Mouse (Mus musculus) WW6 (cell line): ENCODE data around the gene Crlf3.
A peak's percentile ranks its signal among the peaks of the same experiment; 100 is the strongest.

Experiments
- DNase-seq: peaks from one replicate; pipeline ENCODE4 v3.0.0-alpha.2; 2013; ENCODE audit warnings: low read depth, low spot score

The Crlf3 gene

DNA sequence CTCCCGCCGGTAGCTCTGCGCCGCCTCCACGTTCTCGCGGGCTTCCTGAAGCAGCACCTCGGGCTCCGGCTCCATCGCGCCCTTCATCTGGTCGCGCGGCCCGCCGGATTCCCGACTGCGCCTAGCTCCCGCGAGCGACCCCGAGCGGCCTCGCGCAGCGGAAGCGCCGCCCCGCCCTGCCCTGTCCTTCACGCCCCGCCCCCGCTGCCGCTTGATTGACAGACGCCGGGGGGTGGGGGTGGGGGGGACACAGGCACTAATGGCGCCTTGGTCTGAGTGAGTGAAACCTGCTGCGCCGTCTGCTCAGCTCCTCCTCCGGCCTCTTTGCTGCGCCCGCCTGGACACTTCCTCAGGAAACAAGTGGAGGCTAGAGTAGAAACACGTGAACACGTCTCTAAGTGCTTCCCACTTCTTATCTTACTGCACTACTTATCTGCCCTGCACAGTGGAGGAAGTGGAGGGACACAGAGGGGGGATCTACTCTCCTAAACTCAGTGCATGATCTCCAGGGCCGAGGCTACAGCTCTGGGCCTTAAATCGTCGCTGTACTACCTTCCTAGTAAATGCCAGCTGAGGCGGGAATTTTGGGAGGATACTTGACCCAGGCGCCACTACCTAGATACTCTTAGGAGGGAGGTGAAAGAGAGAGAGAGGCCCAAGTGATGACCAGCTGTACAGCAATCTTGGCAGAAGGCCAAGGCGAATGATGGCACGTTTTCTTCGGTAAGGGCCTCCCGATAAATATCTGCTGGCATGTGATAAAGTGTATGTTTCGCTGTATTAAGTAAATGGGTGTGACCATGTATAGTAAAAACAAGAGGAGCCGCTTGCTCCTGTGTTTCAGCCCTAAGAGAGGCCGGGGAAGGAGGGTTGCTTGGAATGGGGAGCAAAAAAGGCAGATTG, at the start of gene Crlf3:
TSS of gene Crlf3 (minus strand) at position 166 of the 903 bp plus-strand sequence.
- peak; percentile 94 for DNase-seq

DNA sequence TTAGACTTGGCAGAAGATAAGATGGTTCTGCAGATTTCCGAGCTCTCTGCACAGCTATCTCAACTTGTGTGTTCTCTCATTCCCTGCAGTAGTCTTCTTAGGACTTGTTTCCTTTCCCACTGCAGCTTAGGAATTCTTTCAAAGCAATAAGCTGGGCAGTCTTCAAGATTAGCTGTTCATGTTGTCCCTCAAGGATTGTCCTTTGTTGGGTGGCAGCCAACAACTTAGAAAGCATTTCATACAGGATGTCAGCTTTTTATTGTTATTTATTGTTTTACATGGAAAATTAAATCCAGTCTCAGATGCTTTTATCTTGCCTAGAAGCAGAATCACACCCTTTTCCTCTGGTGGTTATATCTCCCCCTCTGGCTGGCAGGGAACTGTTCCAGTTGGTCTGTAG, 35.6 kb upstream of the Crlf3 start:
- DNase-seq, result no peak

DNA sequence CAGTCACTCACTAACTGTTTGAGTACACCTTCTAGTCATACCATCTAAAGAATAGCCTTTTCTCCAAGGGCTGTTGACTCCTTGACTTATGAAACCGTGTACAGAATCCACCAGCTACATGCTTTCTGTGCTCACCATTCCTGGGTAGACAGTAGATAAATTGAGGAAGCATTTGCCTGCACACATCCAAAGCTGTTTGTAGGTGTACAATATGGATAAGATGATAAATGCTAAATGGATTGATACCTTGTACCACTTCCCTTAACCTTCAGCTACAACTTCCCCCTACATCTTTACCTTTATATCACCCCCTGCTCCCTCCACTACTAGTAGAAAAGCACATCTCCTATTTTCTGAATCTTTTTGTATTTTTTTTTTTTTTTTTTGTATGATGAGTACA, 23.6 kb upstream of the Crlf3 start:
- no peak for DNase-seq

DNA sequence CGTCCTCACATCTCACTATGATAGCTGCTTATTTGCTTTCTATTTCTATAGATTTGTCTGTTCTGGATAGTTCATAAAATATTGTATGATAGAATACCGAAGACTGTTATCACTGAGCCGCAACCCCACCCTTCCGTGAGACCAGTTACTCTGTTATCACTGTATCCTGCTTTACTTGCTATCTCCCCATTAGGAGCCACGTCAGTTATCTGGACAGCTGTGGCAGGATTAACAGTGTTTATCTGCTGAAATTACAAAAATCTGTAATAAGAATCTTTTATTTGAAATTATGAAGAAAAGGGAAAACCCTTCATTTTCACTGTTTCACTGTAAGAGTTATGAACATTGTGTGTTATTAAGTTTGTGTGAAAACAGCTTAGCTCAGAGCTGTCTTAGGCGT, 20.5 kb upstream of the Crlf3 start:
- no peak for DNase-seq

DNA sequence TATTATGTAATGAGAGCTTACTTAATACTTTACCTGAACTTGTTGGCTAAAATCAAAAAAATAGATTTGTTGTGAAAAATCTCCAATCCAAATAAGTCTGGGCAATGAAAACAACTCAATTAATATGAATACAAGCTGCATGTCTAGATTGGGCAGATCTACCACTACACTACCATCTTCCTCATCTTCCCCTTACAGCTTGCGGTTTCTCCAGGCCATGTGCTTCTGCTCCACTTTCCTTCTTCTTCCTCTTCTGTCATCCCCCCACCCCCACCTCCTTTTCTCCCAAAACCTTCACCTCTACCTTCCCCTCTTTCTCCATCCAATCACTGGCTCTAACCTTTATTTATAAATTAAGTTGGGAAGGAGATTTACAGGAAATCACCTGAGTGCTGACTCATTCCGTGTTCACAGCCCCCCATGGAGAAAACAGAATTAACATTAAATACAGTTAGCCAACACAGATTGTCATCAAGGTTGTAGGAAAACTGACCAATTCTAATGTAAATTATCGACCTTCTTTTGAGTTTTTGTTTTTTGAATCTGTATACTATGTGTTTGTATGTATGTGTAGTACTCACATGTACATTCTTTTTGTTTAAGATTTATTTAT, 17.8 kb upstream of the Crlf3 start:
- DNase-seq, result no peak

DNA sequence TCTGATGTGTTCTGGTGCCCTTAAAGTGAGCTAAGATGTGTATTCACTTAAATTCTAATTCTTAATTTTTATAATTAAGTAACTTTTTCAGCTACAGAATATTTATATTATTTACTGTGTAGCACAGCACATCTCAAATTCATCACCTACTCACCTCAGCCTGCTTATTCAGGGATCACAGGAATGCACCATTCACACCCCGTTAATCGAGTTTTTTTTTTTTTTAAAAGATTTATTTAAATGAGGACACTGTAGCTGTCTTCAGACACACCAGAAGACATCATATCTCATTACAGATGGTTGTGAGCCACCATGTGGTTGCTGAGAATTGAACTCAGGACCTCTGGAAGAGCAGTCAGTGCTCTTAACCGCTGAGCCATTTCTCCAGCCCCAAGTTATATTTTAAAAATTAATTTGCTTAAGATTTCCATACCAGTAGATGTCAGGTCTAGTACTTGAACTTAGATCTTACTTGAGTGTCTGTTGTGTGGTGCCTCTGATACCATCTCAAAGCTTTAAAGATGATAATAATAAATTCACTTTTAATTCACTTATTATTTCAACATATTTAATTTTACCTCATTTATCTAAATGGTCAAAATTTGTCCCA, 9.9 kb upstream of the Crlf3 start:
- DNase-seq, result no peak

DNA sequence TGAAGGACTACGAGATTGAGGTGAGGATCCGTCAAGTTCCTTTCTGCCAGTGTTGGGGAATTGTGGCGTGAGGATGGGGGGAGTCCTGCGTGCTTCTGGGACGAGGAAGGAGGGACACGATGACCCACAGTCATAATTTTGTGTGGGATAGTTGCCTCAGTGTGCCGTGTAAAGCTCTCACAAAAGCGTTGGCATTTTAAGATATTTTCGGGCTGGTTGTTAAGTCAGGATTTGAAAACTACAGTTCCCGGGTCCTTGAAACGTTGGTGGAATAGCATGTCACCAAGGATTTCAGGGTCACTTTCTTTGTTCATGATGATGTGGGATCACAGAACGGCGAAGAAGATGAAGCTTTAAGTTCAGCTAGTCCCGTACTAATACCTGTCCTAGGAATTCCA, 9.0 kb upstream of the Crlf3 start:
- DNase-seq, result no peak

DNA sequence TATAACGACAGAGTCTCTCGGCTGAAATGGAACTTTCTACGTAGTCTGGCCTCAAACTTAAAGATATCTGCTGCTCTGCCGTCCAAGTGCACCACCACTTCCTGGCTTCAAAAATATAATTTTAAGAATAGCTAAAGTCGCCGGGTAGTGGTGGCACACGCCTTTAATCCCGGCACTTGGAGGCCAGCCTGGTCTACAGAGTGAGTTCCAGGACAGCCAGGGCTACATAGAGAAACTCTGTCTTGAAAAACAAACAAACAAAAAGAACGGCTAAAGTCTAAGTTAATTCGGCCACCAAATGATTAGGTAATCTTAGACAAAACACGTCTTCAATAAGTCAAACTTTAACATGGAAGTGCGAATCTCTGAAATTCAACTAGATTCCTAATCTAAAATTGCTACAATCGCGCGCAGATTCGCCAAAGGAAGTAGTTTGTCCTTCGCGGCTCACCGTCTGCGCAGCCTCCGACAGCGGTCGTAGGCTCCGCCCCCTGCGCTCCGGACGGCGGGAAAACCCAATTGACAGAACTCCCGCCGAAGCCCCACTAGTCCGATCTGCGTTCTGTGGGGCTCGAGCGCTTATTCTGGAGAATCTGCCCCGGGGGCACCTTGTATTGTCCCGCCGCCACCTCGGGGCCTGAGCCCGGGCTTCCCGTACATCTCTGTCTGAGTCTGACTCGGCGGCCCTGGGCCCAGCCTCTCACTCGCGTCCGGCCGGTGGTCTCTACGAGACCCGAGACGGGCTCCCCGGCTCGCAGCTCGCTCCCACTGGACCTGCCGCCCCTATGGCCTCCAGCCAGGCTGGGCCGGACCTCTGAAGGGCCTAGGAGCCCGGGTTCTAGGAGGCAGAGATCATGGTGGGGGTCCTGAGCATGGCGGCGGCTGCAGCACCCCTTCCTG, 8.4 kb upstream of the Crlf3 start, which contains the start of gene Atad5:
TSS of gene Atad5 (plus strand) at position 484 of the 900 bp plus-strand sequence.
- DNase-seq, result peak; percentile 80

DNA sequence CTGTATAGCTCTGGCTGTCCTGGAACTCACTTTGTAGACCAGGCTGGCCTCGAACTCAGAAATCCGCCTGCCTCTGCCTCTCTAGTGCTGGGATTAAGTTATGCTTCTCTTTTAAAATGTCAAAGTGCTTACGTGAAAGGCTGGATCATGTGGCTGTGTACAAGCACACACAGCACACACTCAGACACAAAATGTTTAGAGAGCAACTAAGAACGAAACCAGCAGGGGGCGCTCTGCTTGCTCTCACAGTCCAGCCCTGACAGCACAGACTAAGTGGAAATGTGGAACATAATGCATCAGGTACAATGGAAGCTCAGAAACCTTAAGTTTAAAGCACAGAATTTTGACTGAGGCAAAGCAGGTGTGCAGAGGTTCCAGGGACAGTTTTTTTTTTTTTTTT, 6.1 kb upstream of the Crlf3 start:
- DNase-seq, result peak; percentile 88

DNA sequence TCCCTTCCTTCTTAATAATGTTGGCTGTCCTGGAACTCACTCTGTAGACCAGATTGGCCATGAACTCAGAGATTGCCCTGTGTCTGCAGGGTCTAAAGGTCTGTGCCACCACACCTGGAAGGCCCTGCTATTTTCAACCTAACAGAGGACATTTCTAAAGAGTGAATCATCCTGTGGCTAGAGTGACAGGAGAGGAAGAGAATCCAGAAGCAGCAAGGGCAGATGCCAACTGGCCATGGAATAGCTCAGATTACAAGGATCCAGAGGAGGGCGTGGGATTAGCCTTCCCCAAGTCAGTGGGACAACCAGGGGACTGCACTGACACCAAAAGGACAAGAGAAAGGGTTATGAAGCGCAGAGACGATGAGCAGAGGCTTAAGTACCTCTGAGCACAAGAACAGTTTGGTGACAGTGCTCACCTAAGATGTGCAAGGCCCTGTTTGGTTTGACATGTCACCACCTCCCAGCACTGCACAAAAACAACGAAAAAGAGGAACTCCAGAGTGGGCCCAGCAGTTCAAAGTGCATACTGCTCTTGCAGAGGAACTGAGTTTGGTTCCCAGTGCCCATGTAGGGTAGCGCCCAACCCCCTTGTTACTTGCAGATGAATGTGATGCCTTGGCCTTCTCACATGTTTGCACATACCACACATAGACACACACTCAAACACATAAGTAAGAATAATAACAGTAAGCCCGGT, 4.7 kb upstream of the Crlf3 start:
- no peak for DNase-seq

DNA sequence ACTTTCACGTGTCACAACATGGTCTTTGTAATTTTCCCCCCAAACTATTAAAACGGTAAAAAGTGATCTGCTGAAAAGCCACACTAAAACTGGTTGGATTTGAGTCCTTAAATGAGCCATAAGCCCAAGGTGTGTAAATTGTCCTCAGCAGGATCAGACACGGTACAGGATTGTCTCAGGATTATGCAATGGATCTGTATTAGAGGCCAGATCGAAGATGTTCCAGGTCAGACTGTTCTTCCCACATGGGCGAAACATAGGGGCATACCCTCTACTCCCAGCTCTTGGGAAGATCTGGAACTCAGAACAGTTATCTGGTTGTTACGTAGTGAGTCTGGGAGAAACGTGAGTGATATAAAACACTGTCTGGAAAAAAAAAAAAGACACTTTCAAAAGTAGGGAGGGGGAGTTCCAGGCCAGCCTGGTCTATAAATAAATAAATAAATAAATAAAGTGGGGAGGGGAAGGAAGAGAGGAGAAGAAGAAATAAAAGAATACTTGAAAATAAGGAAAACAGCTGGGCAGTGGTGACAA, 1.1 kb upstream of the Crlf3 start:
- no peak for DNase-seq

DNA sequence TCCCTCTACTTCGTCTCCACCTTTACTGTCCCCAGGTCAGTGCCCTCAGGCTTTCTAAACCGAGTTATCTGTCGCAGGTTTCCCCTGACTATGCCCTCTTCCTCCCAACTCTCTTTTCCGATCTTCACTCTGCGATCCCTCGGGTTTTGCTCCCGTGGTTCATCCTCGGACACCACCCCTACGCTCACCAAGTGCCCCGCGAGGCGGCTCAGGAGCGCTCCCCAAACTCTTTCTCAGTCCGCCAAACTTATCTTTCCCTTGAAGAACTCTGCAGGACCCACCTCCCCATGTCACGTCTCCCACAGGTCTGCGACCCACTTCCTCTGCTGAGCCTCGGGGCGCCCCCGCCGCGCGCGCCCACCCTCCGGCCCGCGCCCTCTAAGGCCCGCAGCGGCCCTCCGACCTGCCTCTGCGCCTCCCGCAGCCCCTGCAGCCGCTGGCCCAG, 388 bp downstream of the Crlf3 start:
- no peak for DNase-seq

DNA sequence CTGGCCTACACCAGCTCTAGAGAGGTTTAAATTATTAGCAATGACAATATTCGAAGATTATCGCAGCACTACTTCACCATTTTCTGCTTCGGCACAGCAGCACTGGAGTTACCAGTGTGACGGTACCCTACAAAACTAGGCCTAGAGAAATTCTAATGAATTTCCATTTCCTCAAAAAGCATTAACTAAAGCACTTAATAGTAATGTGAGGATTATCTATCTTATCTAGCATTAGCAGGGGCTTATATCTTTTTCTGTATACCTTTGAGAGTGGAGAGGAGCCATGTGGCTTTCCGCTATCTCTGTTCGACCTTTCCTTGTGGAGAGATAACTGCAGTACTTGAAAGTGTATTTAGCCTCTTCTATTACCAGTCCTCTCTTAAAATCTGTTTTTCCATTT, 1.0 kb downstream of the Crlf3 start:
- no peak for DNase-seq

DNA sequence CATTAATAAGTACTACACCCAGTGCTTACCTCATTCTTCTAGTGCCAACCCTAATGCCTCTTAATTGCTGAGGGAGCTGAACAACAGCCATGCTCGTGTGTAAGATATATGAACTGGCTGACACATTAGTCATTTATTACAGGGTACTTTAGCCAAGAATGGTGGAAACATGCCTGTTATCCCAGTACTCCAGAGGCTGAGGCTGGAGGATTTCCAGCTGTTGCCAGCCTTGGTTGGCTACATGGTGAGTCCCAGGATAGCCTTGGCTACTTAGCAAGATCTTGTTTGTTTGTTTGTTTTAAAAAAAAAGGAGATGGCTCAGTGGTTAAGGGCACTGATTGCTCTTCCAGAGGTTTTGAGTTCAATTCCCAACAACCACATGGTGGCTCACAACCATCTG, 2.0 kb downstream of the Crlf3 start:
- no peak for DNase-seq

DNA sequence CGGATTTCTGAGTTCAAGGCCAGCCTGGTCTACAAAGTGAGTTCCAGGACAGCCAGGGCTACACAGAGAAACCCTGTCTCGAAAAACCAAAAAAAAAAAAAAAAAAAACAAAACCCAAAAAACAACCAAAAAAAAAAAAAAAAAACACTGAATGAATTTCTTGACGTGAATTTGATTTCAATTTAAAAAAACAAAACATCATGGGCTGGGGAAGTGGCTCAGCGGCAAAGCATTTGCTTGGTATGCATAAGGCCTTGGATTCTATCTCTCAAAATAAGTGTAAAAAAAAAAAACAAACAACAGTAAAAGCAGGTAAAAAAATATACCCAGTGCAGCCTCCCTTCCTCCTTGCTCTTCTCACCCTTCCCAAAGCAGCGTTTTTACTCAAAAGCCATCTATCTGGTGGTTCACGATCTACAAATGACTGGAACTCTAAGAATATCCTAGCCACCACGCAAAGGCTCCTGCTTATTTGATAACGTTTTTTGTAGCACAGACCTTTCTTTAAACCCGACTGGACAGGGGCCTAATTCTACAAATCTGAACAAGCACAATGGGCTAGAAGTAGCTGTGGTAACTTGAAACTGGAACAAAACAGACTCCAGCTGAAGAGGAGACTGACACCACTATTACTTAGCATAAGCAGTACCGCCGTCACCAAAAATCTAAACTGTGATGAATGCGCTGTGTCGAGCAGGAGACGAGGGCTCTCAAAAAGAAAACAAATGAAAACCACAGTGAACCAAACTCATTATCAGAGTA, 2.8 kb downstream of the Crlf3 start:
- no peak for DNase-seq

DNA sequence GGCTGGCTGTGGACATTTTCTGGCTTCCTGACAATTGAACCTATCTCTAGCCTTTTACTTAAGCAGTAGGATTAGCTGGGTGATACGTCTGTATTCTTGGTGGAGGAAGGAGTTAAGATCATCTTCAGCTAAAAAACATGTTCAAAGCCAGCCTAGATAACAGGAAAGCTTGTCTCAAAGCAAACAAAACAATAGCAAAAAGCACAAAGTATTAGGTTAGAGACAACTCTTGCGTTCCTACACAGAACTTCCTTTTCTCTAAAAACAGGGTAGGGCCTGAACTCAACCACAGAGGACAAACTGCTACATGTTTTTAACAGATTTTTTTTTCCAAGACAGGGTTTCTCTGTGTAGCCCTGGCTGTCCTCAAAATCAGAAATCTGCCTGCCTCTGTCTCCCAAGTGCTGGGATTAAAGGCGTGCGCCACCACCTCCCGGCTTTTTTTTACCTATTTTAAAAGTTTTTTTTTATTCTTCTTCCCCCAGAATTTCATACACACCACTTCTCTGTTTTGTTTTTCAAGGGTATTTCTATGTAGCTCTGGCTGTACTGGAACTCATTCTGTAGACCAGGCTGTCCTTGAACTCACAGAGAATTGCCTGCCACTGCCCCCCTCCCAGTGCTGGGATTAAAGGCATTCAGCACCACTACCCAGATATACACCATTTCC, 5.0 kb downstream of the Crlf3 start:
- DNase-seq, result no peak

DNA sequence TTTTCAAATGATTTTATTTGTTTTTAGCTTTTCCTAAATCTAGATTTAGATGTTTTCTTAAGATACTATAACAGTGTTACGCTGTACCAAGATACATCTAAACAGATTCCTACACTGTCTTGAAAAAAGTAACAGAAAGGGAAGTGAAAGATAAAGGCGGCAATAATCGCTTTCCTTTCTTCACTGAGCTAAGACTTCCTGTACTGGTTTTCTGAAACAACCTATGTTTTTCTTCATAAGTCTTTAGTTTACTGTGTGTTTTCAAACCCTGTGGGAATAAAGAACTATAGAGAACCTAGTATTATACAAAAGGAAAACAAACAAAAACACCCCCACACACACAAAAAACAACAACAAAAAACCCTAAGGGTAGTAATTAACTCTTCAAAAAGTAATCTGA, 8.4 kb downstream of the Crlf3 start:
- DNase-seq, result no peak

DNA sequence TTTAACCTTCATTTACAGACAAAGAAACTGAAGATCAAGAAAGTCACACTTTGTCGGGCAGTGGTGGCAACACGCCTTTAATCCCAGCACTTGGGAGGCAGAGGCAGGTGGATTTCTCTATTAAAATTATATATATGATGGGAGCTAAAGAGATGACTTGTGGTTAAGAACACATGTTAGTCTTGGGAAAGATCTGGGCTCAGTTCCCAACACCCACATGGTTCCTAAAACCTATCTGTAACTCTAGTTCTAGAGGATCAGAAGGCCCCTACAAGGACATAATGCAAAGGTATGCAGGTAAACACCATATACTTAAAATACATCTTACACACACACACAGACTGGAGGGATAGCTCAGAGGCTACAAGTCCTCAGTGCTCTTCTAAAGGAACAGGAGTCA, 9.8 kb downstream of the Crlf3 start:
- DNase-seq, result no peak

DNA sequence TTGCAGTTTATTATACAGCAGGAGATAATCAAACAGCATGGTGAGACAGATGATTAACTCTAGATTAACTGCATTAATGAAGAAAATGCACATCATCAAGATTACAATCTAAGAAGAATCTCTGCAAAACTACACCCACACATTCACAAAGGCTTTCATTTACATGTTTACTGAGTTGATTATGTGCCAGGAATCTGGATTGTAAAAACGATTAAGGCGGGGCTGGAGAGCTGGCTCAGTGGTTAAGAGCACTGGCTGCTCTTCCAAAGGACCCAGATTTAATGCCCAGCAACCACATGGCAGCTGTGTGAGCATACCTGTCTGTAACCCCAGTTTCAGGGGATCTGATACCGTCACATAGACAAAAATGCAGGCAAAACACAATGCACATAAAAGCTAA, 11.0 kb downstream of the Crlf3 start:
- DNase-seq, result no peak
